Mouse (Mus musculus) heart, postnatal 0 days (tissue): ENCODE results near the gene Magi1. TPM values are rescaled to one million over a fixed set of nuclear protein-coding genes. Genes with fewer than 3 reads are reported as not detected.

Experiments
- ATAC-seq: fragments of 200-750 bp; cut with Nextera tagmentation; 2 replicates; pipeline ENCODE4 v1.8.0; 2017; ENCODE audit warnings: low read depth, moderate number of reproducible peaks, moderate library complexity; ENCODE audit not compliant: insufficient read depth
- DNase-seq: peaks from one replicate; pipeline ENCODE4 v3.0.0-alpha.2; 2016; ENCODE audit warnings: low spot score
- H3K27ac ChIP-seq: fragments of 300-500 bp; sonication (generic); 2 replicates; pipeline ENCODE4 v1.5.1; 2014; ENCODE audit warnings: low read depth, mild to moderate bottlenecking
- H3K27me3 ChIP-seq: fragments of 300-500 bp; sonication (generic); 2 replicates; pipeline ENCODE4 v1.6.1; 2014; ENCODE audit warnings: low read length, mixed read lengths; ENCODE audit not compliant: control insufficient read depth, insufficient read depth
- H3K36me3 ChIP-seq: fragments of 300-500 bp; sonication (generic); replicated peaks from 2 replicates; pipeline ENCODE4 v1.6.1; 2014; ENCODE audit warnings: low read length, mixed read lengths; ENCODE audit not compliant: control insufficient read depth, insufficient read depth
- H3K4me1 ChIP-seq: fragments of 300-500 bp; sonication (generic); 2 replicates; pipeline ENCODE4 v1.6.1; 2014; ENCODE audit warnings: antibody characterized with exemption; ENCODE audit not compliant: control insufficient read depth, insufficient read depth
- H3K4me2 ChIP-seq: fragments of 300-500 bp; sonication (generic); 2 replicates; pipeline ENCODE4 v1.6.1; 2014; ENCODE audit warnings: low read depth, mild to moderate bottlenecking, low read length, moderate library complexity
- H3K4me3 ChIP-seq: fragments of 300-500 bp; sonication (generic); 2 replicates; pipeline ENCODE4 v1.5.1; 2014; ENCODE audit warnings: low read depth, low read length
- H3K9ac ChIP-seq: fragments of 300-500 bp; sonication (generic); replicated peaks from 2 replicates; pipeline ENCODE4 v1.6.1; 2014; ENCODE audit warnings: low read depth, low read length, mixed read lengths
- H3K9me3 ChIP-seq: fragments of 300-500 bp; sonication (generic); replicated peaks from 2 replicates; pipeline ENCODE4 v1.6.1; 2016; ENCODE audit warnings: low read length; ENCODE audit not compliant: control insufficient read depth
- CTCF ChIP-seq: IDR thresholded peaks from 2 replicates; pipeline ENCODE4 v1.5.1; 2016; ENCODE audit warnings: antibody characterized with exemption, control low read depth, low read depth
- EP300 ChIP-seq: IDR thresholded peaks from 2 replicates; pipeline ENCODE4 v1.6.1; 2016; ENCODE audit warnings: antibody characterized with exemption, low read depth
- WGBS: fragments of 180-500 bp; shearing (Covaris S2); extraction: QIAGEN DNeasy Blood & Tissue Kit; methylation state at CpG from one replicate; pipeline ENCODE4 v1.1.7; 2014; 5-methylcytosine and 5-hydroxymethylcytosine counted together
- polyA plus RNA-seq: library from polyadenylated mRNA; unstranded; fragments of >200 nt; fragmentation: Nextera tagmentation; extraction: Ambion mirVana; gene quantifications from 2 replicates; pipeline ENCODE4 v1.2.1, GENCODE M21; 2015
- total RNA-seq: library from RNA; depleted of rRNA; stranded (reverse); fragments of >200 nt; gene quantifications from 2 replicates; pipeline ENCODE4 v1.2.3, GENCODE M21; 2014; ENCODE audit warnings: low replicate concordance

Magi1 gene
- total and polyA plus RNA-seq, 2 experiments from 2014 or later: 4.6 to 15.3 TPM

DNA sequence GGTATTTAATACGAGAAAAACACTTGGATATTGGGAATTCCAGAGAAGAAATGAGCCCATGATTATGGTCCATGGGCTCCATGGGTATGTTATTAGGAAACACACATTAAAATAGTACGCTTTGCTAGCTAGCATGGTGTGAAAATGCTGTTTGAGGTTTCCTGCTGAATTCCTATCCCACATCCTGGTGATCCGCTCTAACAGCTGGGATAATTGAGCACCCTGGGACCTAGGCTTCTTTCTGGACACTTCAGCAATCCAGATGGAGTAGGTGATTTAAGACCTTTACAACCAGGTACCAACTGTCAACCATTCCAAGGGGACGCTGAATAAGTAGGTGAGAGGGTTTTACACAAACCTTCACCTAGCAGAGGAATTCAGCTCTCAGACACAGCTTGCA lies 191.2 kb downstream of the Magi1 start:
- ATAC-seq (no peak), DNase-seq (no peak)
- H3K9me3 ChIP-seq: no peaks in the 10 kb centered on the region
- H3K9ac ChIP-seq: no peak overlapping the region
- 91% methylated on average over 4 of the region's 4 CpGs for WGBS
- no peak overlapping the region for H3K27ac ChIP-seq
- H3K4me2 ChIP-seq: no peak overlapping the region
- H3K36me3 ChIP-seq: no peaks in the 10 kb centered on the region
- H3K4me3 ChIP-seq: no peak overlapping the region
- peaks cover 10% of the 10 kb centered on the region; the same call in 1 of the 2 replicates for H3K4me1 ChIP-seq
- TF ChIP-seq EP300 (no peak), CTCF (no peak)
- no peaks in the 10 kb centered on the region for H3K27me3 ChIP-seq

DNA sequence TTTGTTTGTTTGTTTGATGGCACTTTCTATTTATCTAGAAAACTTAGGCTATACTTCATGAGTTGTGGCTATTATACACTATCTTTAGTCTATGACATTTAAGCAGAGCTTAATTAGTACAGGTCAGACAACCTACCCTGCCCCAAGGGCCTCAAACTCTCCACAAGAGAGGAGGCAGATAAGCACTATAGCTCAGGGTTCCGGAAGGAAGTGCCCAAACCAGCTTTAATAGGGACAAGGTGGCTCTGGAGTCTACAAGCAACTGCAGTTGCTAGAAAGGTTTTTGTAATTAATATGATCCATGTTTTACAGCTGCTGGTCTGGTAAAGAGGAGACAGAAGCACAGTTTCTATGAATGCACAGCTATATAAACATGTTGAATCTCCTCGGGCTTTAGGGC lies 196.9 kb downstream of the Magi1 start:
- H3K36me3 ChIP-seq: no peaks in the 10 kb centered on the region
- H3K27me3 ChIP-seq: no peaks in the 10 kb centered on the region
- H3K4me2 ChIP-seq: no peak overlapping the region
- DNase-seq: no peak
- ATAC-seq: no peak
- TF ChIP-seq EP300 (no peak), CTCF (no peak)
- H3K4me3 ChIP-seq: no peak overlapping the region
- 43% methylated on average over 2 of the region's 2 CpGs for WGBS
- H3K9ac ChIP-seq: no peak overlapping the region
- no peak overlapping the region for H3K27ac ChIP-seq
- peaks cover 14% of the 10 kb centered on the region for H3K4me1 ChIP-seq
- H3K9me3 ChIP-seq: no peaks in the 10 kb centered on the region

DNA sequence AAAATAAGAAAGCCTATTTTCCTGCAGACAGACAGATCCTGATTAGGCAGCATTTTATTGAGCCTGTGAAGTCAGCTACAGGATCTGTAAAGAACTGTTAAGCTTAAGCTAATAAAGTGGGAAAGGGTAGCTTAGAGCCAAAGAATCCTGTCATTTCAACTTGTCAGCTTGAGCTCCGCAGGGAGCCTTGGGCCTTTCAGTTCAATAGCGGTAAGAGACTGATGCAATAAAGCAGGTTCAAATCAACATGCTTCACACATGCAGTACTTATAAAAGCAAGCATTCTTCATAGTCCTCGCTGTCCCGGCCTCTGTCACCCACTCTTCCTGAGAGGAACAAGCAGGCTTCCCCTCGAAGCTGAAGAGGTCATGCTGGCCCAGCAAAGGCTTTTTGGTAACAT lies 199.0 kb downstream of the Magi1 start:
- no peaks in the 10 kb centered on the region for H3K27me3 ChIP-seq
- ATAC-seq: no peak
- no peak overlapping the region for H3K4me2 ChIP-seq
- no peaks in the 10 kb centered on the region for H3K36me3 ChIP-seq
- H3K4me1 ChIP-seq: peaks cover 20% of the 10 kb centered on the region
- H3K27ac ChIP-seq: 0 out of 2 replicates have a peak overlapping the region, but pooled peaks have one; percentile 26
- H3K9ac ChIP-seq: no peak overlapping the region
- no peak for DNase-seq
- TF ChIP-seq EP300 (no peak), CTCF (no peak)
- no peak overlapping the region for H3K4me3 ChIP-seq
- 59% methylated on average over 5 of the region's 5 CpGs for WGBS
- no peaks in the 10 kb centered on the region for H3K9me3 ChIP-seq

DNA sequence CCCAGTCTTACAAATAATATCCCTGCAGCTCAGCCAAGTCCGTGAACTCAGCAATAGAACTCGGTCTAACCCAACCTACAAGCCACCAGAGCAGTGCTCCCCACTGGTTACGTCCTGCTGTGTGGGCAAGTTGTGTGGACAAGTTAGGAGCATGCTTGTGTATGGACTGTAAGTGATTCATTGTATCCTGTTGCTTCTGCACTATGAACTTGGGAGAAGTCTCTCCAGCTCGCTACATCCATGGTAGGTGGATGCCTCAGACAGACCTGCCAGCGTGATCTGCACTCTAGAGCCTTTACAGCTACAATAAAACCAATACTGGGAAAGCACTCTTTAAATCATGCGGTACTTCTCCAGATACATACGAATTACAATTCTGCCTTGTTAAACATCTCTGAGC lies 200.3 kb downstream of the Magi1 start:
- H3K27ac ChIP-seq: no peak overlapping the region
- no peaks in the 10 kb centered on the region for H3K9me3 ChIP-seq
- H3K27me3 ChIP-seq: no peaks in the 10 kb centered on the region
- ATAC-seq (no peak), DNase-seq (no peak)
- 97% methylated on average over 7 of the region's 7 CpGs for WGBS
- H3K4me3 ChIP-seq: no peak overlapping the region
- peaks cover 20% of the 10 kb centered on the region for H3K4me1 ChIP-seq
- H3K36me3 ChIP-seq: no peaks in the 10 kb centered on the region
- TF ChIP-seq EP300 (no peak), CTCF (no peak)
- no peak overlapping the region for H3K4me2 ChIP-seq
- no peak overlapping the region for H3K9ac ChIP-seq

DNA sequence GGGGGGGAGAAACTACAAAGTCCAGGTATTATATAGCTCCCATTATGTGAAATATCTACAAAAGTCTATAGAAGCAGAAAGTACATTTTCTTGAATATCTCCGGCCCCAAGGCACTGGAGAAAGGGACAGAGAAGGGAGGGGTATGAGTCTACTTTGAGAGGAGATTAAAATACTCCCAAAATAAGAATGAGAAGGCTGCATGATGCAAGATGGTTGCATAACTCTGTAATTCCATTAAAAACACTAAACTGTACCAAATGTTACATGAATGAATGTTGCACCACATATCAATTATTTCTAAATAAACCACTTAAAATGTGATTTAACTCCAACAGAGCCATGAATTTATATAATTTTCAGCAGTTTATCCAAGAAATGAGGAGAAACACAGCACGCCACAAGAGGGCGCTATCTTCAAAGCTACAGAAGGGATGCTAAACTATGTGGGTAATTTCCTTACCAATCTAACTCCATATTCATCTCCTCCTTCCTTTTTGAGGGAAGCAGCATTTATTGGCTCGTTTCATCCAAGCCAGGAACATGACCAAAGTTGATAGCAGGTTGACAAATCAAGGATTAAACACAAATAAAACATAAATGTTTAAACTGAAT lies 202.7 kb downstream of the Magi1 start:
- Histone ChIP-seq H3K4me1 (peaks cover 27% of the 10 kb centered on the region; the same call in 1 of the 2 replicates), H3K4me2 (no peak overlapping the region), H3K27ac (no peak overlapping the region), H3K27me3 (no peaks in the 10 kb centered on the region), H3K9ac (no peak overlapping the region), H3K4me3 (no peak overlapping the region), H3K9me3 (no peaks in the 10 kb centered on the region), H3K36me3 (no peaks in the 10 kb centered on the region)
- no peak for ATAC-seq
- 15% methylated on average over 4 of the region's 4 CpGs for WGBS
- DNase-seq: peak; percentile 63
- TF ChIP-seq EP300: no peak
- TF ChIP-seq CTCF: peak; percentile 96

DNA sequence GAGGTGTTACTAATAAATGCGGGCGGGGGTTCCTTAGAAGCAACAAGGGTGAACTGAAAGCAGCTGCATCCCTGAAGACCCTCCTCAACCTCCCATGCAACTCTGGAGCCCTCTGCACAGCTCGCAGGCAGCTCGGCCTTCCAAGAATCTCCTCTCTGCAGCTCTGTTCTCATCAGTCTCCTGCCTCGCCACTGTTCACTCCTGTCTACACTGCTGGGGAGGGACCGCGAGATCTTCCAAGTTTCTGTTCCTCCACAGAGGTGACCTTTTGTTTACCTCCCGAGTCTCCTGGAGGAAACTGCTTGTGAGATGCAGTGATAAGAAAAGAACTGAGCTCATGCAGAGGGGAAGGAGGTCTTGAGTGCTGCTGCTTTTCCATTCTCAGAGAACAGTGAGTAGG lies 204.8 kb downstream of the Magi1 start:
- Histone ChIP-seq H3K4me2 (no peak overlapping the region), H3K9me3 (no peaks in the 10 kb centered on the region), H3K27ac (no peak overlapping the region), H3K27me3 (no peaks in the 10 kb centered on the region), H3K4me1 (peaks cover 31% of the 10 kb centered on the region; the same call in 1 of the 2 replicates), H3K9ac (no peak overlapping the region), H3K4me3 (no peak overlapping the region), H3K36me3 (no peaks in the 10 kb centered on the region)
- ATAC-seq: no peak
- 34% methylated on average over 8 of the region's 8 CpGs for WGBS
- TF ChIP-seq EP300: no peak
- TF ChIP-seq CTCF: no peak
- DNase-seq: no peak
